Mouse (Mus musculus) neutrophil, adult 65 days (primary cell): Measurements from ENCODE around the gene Furin. TPM values are rescaled to one million over a fixed set of nuclear protein-coding genes. Genes with fewer than 3 reads are reported as not detected.

Experiments
- total RNA-seq: library from RNA; stranded (reverse); gene quantifications from 2 replicates; pipeline ENCODE4 v1.2.4, GENCODE M21; 2023

Gene Furin
- total RNA-seq: 208 and 299 TPM in 2 replicates

GRCm38 (mm10) chr7:80405188-80405695, at the start of gene Furin:
TSS of gene Furin (minus strand) at chr7:80405436.

GRCm38 (mm10) chr7:80387633-80388543, 17.3 kb downstream of the Furin start, which contains the start of gene Fes:
TSS of gene Fes (minus strand) at chr7:80387946.

GRCm38 (mm10) chr7:80371041-80371751, 34.0 kb downstream of the Furin start, which contains the start of gene Man2a2:
TSS of gene Man2a2 (minus strand) at chr7:80371375.

GRCm38 (mm10) chr7:80342858-80343257, 62.4 kb downstream of the Furin start, which contains the start of gene Hddc3:
TSS of gene Hddc3 (plus strand) at chr7:80343104.

GRCm38 (mm10) chr7:80340793-80341192, 64.4 kb downstream of the Furin start, which contains the start of gene Unc45a:
TSS of gene Unc45a (minus strand) at chr7:80341005.

Other genes with a start within 250 kb of the Furin start
- gene Sema4b, start 218.6 kb downstream of the Furin start, total RNA-seq: 26.1 and 31.5 TPM in 2 replicates
- gene Cib1, start 172.6 kb downstream of the Furin start, total RNA-seq: 85.6 and 88.1 TPM in 2 replicates
- 1.3 TPM in 2 replicates for gene Gdpgp1, start 172.6 kb downstream of the Furin start, total RNA-seq
- 0.38 TPM in 1 of 2 replicates, not detected in the other for gene Ttll13, start 159.1 kb downstream of the Furin start, total RNA-seq
- 11.3 and 14.8 TPM in 2 replicates for gene Ngrn, start 144.2 kb downstream of the Furin start, total RNA-seq
- 11.5 and 15.7 TPM in 2 replicates for gene Vps33b, start 135.8 kb downstream of the Furin start, total RNA-seq
- 75.8 and 85.9 TPM in 2 replicates for gene Prc1, start 111.0 kb downstream of the Furin start, total RNA-seq
- gene Rccd1, start 81.0 kb downstream of the Furin start, total RNA-seq: 2.7 and 2.9 TPM in 2 replicates
- 73.6 and 85.6 TPM in 2 replicates for gene Unc45a, start 64.4 kb downstream of the Furin start, total RNA-seq
- gene Hddc3, start 62.3 kb downstream of the Furin start, total RNA-seq: 2.9 and 8.2 TPM in 2 replicates
- 25.9 and 38.5 TPM in 2 replicates for gene Man2a2, start 34.1 kb downstream of the Furin start, total RNA-seq
- 584 and 690 TPM in 2 replicates for gene Fes, start 17.5 kb downstream of the Furin start, total RNA-seq
- 12.6 and 17.2 TPM in 2 replicates for gene Blm, start 129.7 kb upstream of the Furin start, total RNA-seq